ENCODE assay signal across 9 mouse cellular contexts in genomic region chr2:170507734-170508133, GRCm38 (mm10). TPM values are rescaled to one million over a fixed set of nuclear protein-coding genes. Genes with fewer than 3 reads are reported as not detected.
A peak's percentile ranks its signal among the peaks of the same experiment; 100 is the strongest.
DNase-seq lines count a peak whose midpoint lies in the region; ATAC-seq and TF ChIP-seq lines count a peak whose summit lies in the region.
"Had no signal": no experiment of that assay in that cellular context is flagged by ENCODE, and none has a peak within 500 bp of the region (broad histone marks: within the 10 kb centered on the region; RNA-seq: fewer than 3 reads in every experiment).

No protein-coding gene starts in this region.

- TF ChIP-seq POLR2A in heart, adult 2 months (IDR thresholded peaks at IDR 0.05; ENCODE audit: insufficient read depth, low read depth, low read length): no peak

- intact Hi-C loops in heart, adult 2 months (cut with DNase I): loop anchor here (1.0 kb wide), 3 partner anchors 19 to 152 kb away; no protein-coding TSS in a partner anchor
- intact Hi-C loops in left cerebral cortex, postnatal 10 days (cut with DNase I): loop anchor here (1.0 to 5.0 kb wide), 4 partner anchors 56 to 390 kb away; no protein-coding TSS in a partner anchor

- peak; percentile 77 to 84 for DNase-seq in heart, adult 2 months
- peak; percentile 90 for DNase-seq in brain, adult 2 months (ENCODE audit: low read depth, low spot score)
- DNase-seq in forebrain, embryonic 11.5 days (ENCODE audit: low spot score): peak; percentile 87
- peak; percentile 92 for DNase-seq in hindbrain, postnatal 0 days (ENCODE audit: low spot score)
- peak; percentile 73 to 82 for DNase-seq in left cerebral cortex, postnatal 10 days (ENCODE audit: extremely low spot score in 1 of 2, low spot score in 2 of 2)
- DNase-seq in natural killer cell, adult 2 months (ENCODE audit: low spot score in 2 of 2): peak; percentile 67 to 82

- peak; percentile 91 for TF ChIP-seq CTCF in heart, adult 2 months (IDR thresholded peaks at IDR 0.05)
- TF ChIP-seq CTCF in hindbrain, postnatal 0 days (IDR thresholded peaks at IDR 0.05; ENCODE audit: low read depth): peak; percentile 88

- TF ChIP-seq EP300 in heart, adult 2 months (IDR thresholded peaks at IDR 0.05; ENCODE audit: insufficient read depth, low read depth, low read length): 0 out of 2 replicates have a peak, but pooled peaks have one; percentile 42

- H3K27me3 ChIP-seq in heart, adult 2 months (ENCODE audit: control insufficient read depth, insufficient read depth, low read length): no peaks in the 10 kb centered on the region
- H3K27me3 ChIP-seq in heart, embryonic 12.5 days (replicated peaks): peaks cover 44% of the 10 kb centered on the region
- no peaks in the 10 kb centered on the region for H3K27me3 ChIP-seq in forebrain, embryonic 11.5 days (ENCODE audit: control insufficient read depth, insufficient read depth, low read length)
- no peaks in the 10 kb centered on the region for H3K27me3 ChIP-seq in hindbrain, postnatal 0 days (ENCODE audit: insufficient read depth, low read length)
- peaks cover 6% of the 10 kb centered on the region for H3K27me3 ChIP-seq in stomach, embryonic 16.5 days (ENCODE audit: control insufficient read depth, insufficient read depth, low read length)

- no peaks in the 10 kb centered on the region for H3K36me3 ChIP-seq in heart, adult 2 months (ENCODE audit: control insufficient read depth, insufficient read depth, low read length)
- H3K36me3 ChIP-seq in heart, embryonic 12.5 days: no peaks in the 10 kb centered on the region
- no peaks in the 10 kb centered on the region for H3K36me3 ChIP-seq in forebrain, embryonic 11.5 days (ENCODE audit: control insufficient read depth, insufficient read depth, low read length)
- no peaks in the 10 kb centered on the region for H3K36me3 ChIP-seq in hindbrain, postnatal 0 days (ENCODE audit: insufficient read depth, low read length)
- no peaks in the 10 kb centered on the region for H3K36me3 ChIP-seq in stomach, embryonic 16.5 days (ENCODE audit: control insufficient read depth, insufficient read depth, low read length)

- H3K4me3 ChIP-seq in heart, adult 2 months: no peak overlapping the region
- no peak overlapping the region for H3K4me3 ChIP-seq in heart, embryonic 12.5 days
- H3K4me3 ChIP-seq in forebrain, embryonic 11.5 days (ENCODE audit: low read depth, low read length): no peak overlapping the region
- no peak overlapping the region for H3K4me3 ChIP-seq in hindbrain, postnatal 0 days (ENCODE audit: low read length)
- no peak overlapping the region for H3K4me3 ChIP-seq in stomach, embryonic 16.5 days (replicated peaks; ENCODE audit: low read length)

- H3K9me3 ChIP-seq in heart, embryonic 12.5 days (replicated peaks): no peaks in the 10 kb centered on the region
- H3K9me3 ChIP-seq in forebrain, embryonic 11.5 days (ENCODE audit: control insufficient read depth, low read length): no peaks in the 10 kb centered on the region
- H3K9me3 ChIP-seq in hindbrain, postnatal 0 days (ENCODE audit: low read length): no peaks in the 10 kb centered on the region
- H3K9me3 ChIP-seq in stomach, embryonic 16.5 days (replicated peaks; ENCODE audit: control insufficient read depth, low read length): no peaks in the 10 kb centered on the region

- no peak overlapping the region for H3K27ac ChIP-seq in heart, adult 2 months
- H3K27ac ChIP-seq in heart, embryonic 12.5 days (ENCODE audit: poor library complexity, severe bottlenecking): no peak overlapping the region
- H3K27ac ChIP-seq in forebrain, embryonic 11.5 days (ENCODE audit: low read depth, low read length): no peak overlapping the region
- no peak overlapping the region for H3K27ac ChIP-seq in hindbrain, postnatal 0 days
- no peak overlapping the region for H3K27ac ChIP-seq in stomach, embryonic 16.5 days (ENCODE audit: low read length)

- H3K4me2 ChIP-seq in heart, embryonic 12.5 days: no peak overlapping the region
- H3K4me2 ChIP-seq in forebrain, embryonic 11.5 days (ENCODE audit: low read depth, low read length, severe bottlenecking): no peak overlapping the region
- H3K4me2 ChIP-seq in hindbrain, postnatal 0 days (ENCODE audit: low read depth, low read length): no peak overlapping the region
- no peak overlapping the region for H3K4me2 ChIP-seq in stomach, embryonic 16.5 days (ENCODE audit: low read depth, low read length)

- 3% methylated on average over 10 of the region's 10 CpGs for WGBS in heart, adult 2 months
- 7% methylated on average over 10 of the region's 10 CpGs for WGBS in heart, embryonic 12.5 days
- WGBS in forebrain, embryonic 11.5 days: 14% methylated on average over 10 of the region's 10 CpGs
- 6% methylated on average over 10 of the region's 10 CpGs for WGBS in hindbrain, postnatal 0 days
- WGBS in stomach, embryonic 16.5 days: 6% methylated on average over 10 of the region's 10 CpGs

- ATAC-seq in heart, embryonic 12.5 days (ENCODE audit: insufficient number of reproducible peaks, low FRiP score): no peak
- 0 out of 2 replicates have a peak, but pooled peaks have one; percentile 8 for ATAC-seq in forebrain, embryonic 11.5 days (replicated peaks; ENCODE audit: low FRiP score)
- no peak for ATAC-seq in hindbrain, postnatal 0 days
- peak; percentile 37; the same call in 1 of the 2 replicates for ATAC-seq in stomach, embryonic 16.5 days (ENCODE audit: insufficient read depth, low FRiP score)

- peaks cover 5% of the 10 kb centered on the region for H3K4me1 ChIP-seq in heart, adult 2 months (ENCODE audit: control insufficient read depth, insufficient read depth, low read length)
- peaks cover 25% of the 10 kb centered on the region for H3K4me1 ChIP-seq in heart, embryonic 12.5 days (replicated peaks)
- peaks cover 3% of the 10 kb centered on the region; the same call in 1 of the 2 replicates for H3K4me1 ChIP-seq in forebrain, embryonic 11.5 days (replicated peaks; ENCODE audit: control insufficient read depth, insufficient read depth, low read length)
- peaks cover 7% of the 10 kb centered on the region for H3K4me1 ChIP-seq in hindbrain, postnatal 0 days (ENCODE audit: insufficient read depth, low read length)
- peaks cover 9% of the 10 kb centered on the region for H3K4me1 ChIP-seq in stomach, embryonic 16.5 days (ENCODE audit: control insufficient read depth, insufficient read depth, low read length)

- no peak overlapping the region for H3K9ac ChIP-seq in heart, adult 2 months (ENCODE audit: low read depth, low read length)
- H3K9ac ChIP-seq in heart, embryonic 12.5 days: no peak overlapping the region
- H3K9ac ChIP-seq in forebrain, embryonic 11.5 days (ENCODE audit: low read length): no peak overlapping the region
- H3K9ac ChIP-seq in hindbrain, postnatal 0 days (replicated peaks; ENCODE audit: low read length): no peak overlapping the region
- no peak overlapping the region for H3K9ac ChIP-seq in stomach, embryonic 16.5 days (ENCODE audit: low read length)

- H3K79me2 ChIP-seq in heart, adult 2 months (replicated peaks; ENCODE audit: control insufficient read depth, insufficient read depth, low read length): no peaks in the 10 kb centered on the region; the same call in 1 of the 2 replicates

RNA-seq across cellular contexts. Expression of gene Cyp24a1, which starts 10.8 kb away (rescaled TPM):
- total RNA-seq in heart, adult 2 months (2021): not detected
- not detected in 2 replicates for polyA plus RNA-seq in heart, adult 2 months (2012; rRNA removed)
- polyA plus RNA-seq in heart, embryonic 12.5 days (2016; fragmentation: Nextera tagmentation; extraction: Ambion mirVana): not detected in 2 replicates
- polyA plus RNA-seq in forebrain, embryonic 11.5 days (2014; fragmentation: Nextera tagmentation; extraction: Ambion mirVana): 0.07 TPM in 1 of 2 replicates, not detected in the other
- not detected in 2 replicates for total RNA-seq in hindbrain, postnatal 0 days (2014; rRNA removed)
- 0.08 and 0.09 TPM in 2 replicates for polyA plus RNA-seq in hindbrain, postnatal 0 days (2015; fragmentation: Nextera tagmentation; extraction: Ambion mirVana)
- total RNA-seq in left cerebral cortex, postnatal 10 days (2021): not detected
- not detected in 2 replicates for polyA plus RNA-seq in stomach, embryonic 16.5 days (2015; fragmentation: Nextera tagmentation; extraction: Ambion mirVana)
- polyA plus RNA-seq: stomach, embryonic 14.5 days had no signal

RNA-seq across cellular contexts. Expression of gene Pfdn4, which starts 11.5 kb away (rescaled TPM):
- total RNA-seq in heart, adult 2 months (2021): 10 to 100 TPM; 10.6 to 13.3 TPM
- polyA plus RNA-seq in heart, adult 2 months (2012; rRNA removed): 3.6 and 7.9 TPM in 2 replicates
- polyA plus RNA-seq in heart, embryonic 12.5 days (2016; fragmentation: Nextera tagmentation; extraction: Ambion mirVana): 63.1 and 67.1 TPM in 2 replicates
- 105 and 130 TPM in 2 replicates for polyA plus RNA-seq in forebrain, embryonic 11.5 days (2014; fragmentation: Nextera tagmentation; extraction: Ambion mirVana)
- 67.7 and 94.6 TPM in 2 replicates for total RNA-seq in hindbrain, postnatal 0 days (2014; rRNA removed)
- 147 and 154 TPM in 2 replicates for polyA plus RNA-seq in hindbrain, postnatal 0 days (2015; fragmentation: Nextera tagmentation; extraction: Ambion mirVana)
- total RNA-seq in left cerebral cortex, postnatal 10 days (2021): 10 to 100 TPM; 37.3 to 40.9 TPM
- 53.0 and 67.3 TPM in 2 replicates for polyA plus RNA-seq in stomach, embryonic 16.5 days (2015; fragmentation: Nextera tagmentation; extraction: Ambion mirVana)

Comparison
In these comparisons a context has a peak if more than half of its experiments do, and no peak if none do; other contexts are left out.
1. ATAC-seq: peak in forebrain, embryonic 11.5 days (single experiment) and stomach, embryonic 16.5 days (single experiment); none in heart, embryonic 12.5 days (single experiment) and hindbrain, postnatal 0 days (single experiment).
2. Peak in every context shown above with its lines, with median percentiles within 50 percentile points of each other: DNase-seq.